Comparison of ENCODE assay signal across 10 mouse cellular contexts in genomic region chr11:54354595-54355563, GRCm38 (mm10). TPM values are rescaled to one million over a fixed set of nuclear protein-coding genes. Genes with fewer than 3 reads are reported as not detected.
DNase-seq lines count a peak whose midpoint lies in the region; ATAC-seq and TF ChIP-seq lines count a peak whose summit lies in the region.
"Had no signal": no experiment of that assay in that cellular context is flagged by ENCODE, and none has a peak within 500 bp of the region (broad histone marks: within the 10 kb centered on the region; RNA-seq: fewer than 3 reads in every experiment).

No protein-coding gene starts in this region.

- H3K4me3 ChIP-seq in lung, postnatal 0 days (ENCODE audit: low read depth, low read length) = no peak overlapping the region
- H3K4me3 ChIP-seq: heart, embryonic 13.5 days had no signal

- TF ChIP-seq EP300 in lung, postnatal 0 days (IDR thresholded peaks at IDR 0.05) = no peak

- peak; percentile 60 for TF ChIP-seq CTCF in lung, postnatal 0 days (IDR thresholded peaks at IDR 0.05)

- H3K4me2 ChIP-seq in lung, postnatal 0 days (replicated peaks; ENCODE audit: low read depth, low read length) = no peak overlapping the region
- H3K4me2 ChIP-seq: heart, embryonic 13.5 days had no signal

- DNase-seq in layer of hippocampus, adult 11-12 months (ENCODE audit: low spot score) = peak; percentile 60
- no peak for DNase-seq in layer of hippocampus, adult 9-11 months
- DNase-seq in T-cell, adult 2 months (ENCODE audit: low spot score) = peak; percentile 10
- peak; percentile 80 for DNase-seq in embryo, embryonic 10 days (ENCODE audit: low spot score)
- peak; percentile 62 for DNase-seq in induced T-regulatory cell, adult 2 months (ENCODE audit: low read depth)
- peak; percentile 30 for DNase-seq in lung, postnatal 0 days (ENCODE audit: low spot score)
- DNase-seq in right cerebral cortex, postnatal 10 days (ENCODE audit: low spot score in 2 of 2) = peak; percentile 51 to 54

- no peaks in the 10 kb centered on the region for H3K9me3 ChIP-seq in lung, postnatal 0 days (ENCODE audit: low read length)

- H3K27ac ChIP-seq in lung, postnatal 0 days (ENCODE audit: low read length) = no peak overlapping the region
- H3K27ac ChIP-seq: heart, embryonic 13.5 days had no signal

- ATAC-seq in lung, postnatal 0 days = no peak
- no peak for ATAC-seq in monocyte, adult 5-6 weeks (replicated peaks; ENCODE audit: insufficient number of reproducible peaks, low FRiP score, low TSS enrichment, poor library complexity, severe bottlenecking)

- no peak overlapping the region for H3K9ac ChIP-seq in lung, postnatal 0 days (replicated peaks; ENCODE audit: low read depth)
- H3K9ac ChIP-seq: heart, embryonic 13.5 days had no signal

- H3K36me3 ChIP-seq in lung, postnatal 0 days (ENCODE audit: insufficient read depth, low read length) = no peaks in the 10 kb centered on the region
- H3K36me3 ChIP-seq: heart, embryonic 13.5 days had no signal

- WGBS in lung, postnatal 0 days = 47% methylated on average over 15 of the region's 15 CpGs

- H3K27me3 ChIP-seq in lung, postnatal 0 days (replicated peaks; ENCODE audit: insufficient read depth, low read length) = no peaks in the 10 kb centered on the region
- H3K27me3 ChIP-seq: heart, embryonic 13.5 days had no signal

- no peaks in the 10 kb centered on the region for H3K4me1 ChIP-seq in lung, postnatal 0 days (ENCODE audit: insufficient read depth, low read depth, low read length)
- H3K4me1 ChIP-seq: heart, embryonic 13.5 days had no signal

RNA-seq across cellular contexts. Expression of gene Meikin, which starts 15.6 kb away (rescaled TPM):
- not detected in 2 replicates for polyA plus RNA-seq in lung, postnatal 0 days (2015; fragmentation: Nextera tagmentation; extraction: Ambion mirVana)
- total RNA-seq in monocyte, adult 5-6 weeks (2017) = not detected in 3 replicates
- polyA plus RNA-seq: heart, embryonic 13.5 days; spleen, adult 2 months had no signal

RNA-seq across cellular contexts. Expression of gene Acsl6, which starts 51.3 kb away (rescaled TPM):
- polyA plus RNA-seq in lung, postnatal 0 days (2015; fragmentation: Nextera tagmentation; extraction: Ambion mirVana) = 0.12 and 0.14 TPM in 2 replicates
- 2.0 TPM in 1 of 3 replicates, not detected in the others for total RNA-seq in monocyte, adult 5-6 weeks (2017)
